Mouse (Mus musculus): ENCODE data around the gene Grtp1. TPM values are rescaled to one million over a fixed set of nuclear protein-coding genes. Genes with fewer than 3 reads are reported as not detected.

Gene Grtp1
- polyA plus RNA-seq, 1 experiment from 2014 or later: 13.8 TPM

DNA sequence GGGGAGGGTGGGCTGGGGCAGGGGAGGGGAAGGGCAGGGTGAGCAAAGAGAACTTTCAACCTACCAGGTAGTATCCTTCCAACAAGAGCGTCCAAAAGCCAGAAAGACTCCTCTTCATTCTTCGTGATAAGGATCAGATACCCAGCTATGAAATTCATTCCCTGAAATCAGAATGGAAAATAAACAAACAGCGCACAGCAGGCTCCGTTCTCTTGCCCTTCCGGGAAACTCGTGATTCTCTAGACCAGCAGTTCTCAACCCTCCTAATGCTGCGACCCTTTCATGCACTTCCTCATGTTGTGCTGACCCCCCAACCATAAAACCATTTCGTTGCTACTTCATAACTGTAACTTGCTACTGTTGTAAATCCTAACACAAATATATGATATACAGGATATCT is 13.6 kb downstream of the Grtp1 start:
- no peak for ATAC-seq
- H3K9me3 ChIP-seq (replicated peaks): no peaks in the 10 kb centered on the region
- no peaks in the 10 kb centered on the region for H3K27me3 ChIP-seq (replicated peaks)
- H3K9ac ChIP-seq: no peak overlapping the region
- no peak overlapping the region for H3K4me3 ChIP-seq
- H3K4me1 ChIP-seq: peaks cover 6% of the 10 kb centered on the region
- no peak overlapping the region for H3K4me2 ChIP-seq
- H3K27ac ChIP-seq: no peak overlapping the region
- H3K36me3 ChIP-seq: peaks cover 18% of the 10 kb centered on the region
- 74% methylated on average over 8 of the region's 8 CpGs for WGBS (ENCODE audit: insufficient replicate concordance)

DNA sequence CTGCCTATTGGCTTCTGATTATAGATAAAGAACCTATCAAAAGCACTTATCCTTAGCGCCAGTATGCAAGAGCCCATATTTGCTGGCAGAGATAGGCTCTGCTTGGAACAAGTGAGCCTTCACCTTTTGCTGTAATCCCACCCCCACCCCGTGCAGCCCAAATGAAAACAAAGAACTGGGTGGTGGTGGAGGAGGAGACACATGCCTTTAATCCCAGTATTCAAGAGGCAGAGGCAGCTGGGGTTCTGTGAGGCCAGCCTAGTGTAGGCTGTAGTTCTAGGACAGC is 18.8 kb downstream of the Grtp1 start:
- no peak overlapping the region for H3K27ac ChIP-seq
- no peaks in the 10 kb centered on the region for H3K27me3 ChIP-seq (replicated peaks)
- H3K4me2 ChIP-seq: no peak overlapping the region
- H3K4me3 ChIP-seq: no peak overlapping the region
- peaks cover 22% of the 10 kb centered on the region for H3K4me1 ChIP-seq
- H3K36me3 ChIP-seq: peaks cover 38% of the 10 kb centered on the region
- peak; percentile 50 for ATAC-seq
- no peak overlapping the region for H3K9ac ChIP-seq
- no peaks in the 10 kb centered on the region for H3K9me3 ChIP-seq (replicated peaks)
- WGBS (ENCODE audit: insufficient replicate concordance): 28% methylated on average over 2 of the region's 2 CpGs

DNA sequence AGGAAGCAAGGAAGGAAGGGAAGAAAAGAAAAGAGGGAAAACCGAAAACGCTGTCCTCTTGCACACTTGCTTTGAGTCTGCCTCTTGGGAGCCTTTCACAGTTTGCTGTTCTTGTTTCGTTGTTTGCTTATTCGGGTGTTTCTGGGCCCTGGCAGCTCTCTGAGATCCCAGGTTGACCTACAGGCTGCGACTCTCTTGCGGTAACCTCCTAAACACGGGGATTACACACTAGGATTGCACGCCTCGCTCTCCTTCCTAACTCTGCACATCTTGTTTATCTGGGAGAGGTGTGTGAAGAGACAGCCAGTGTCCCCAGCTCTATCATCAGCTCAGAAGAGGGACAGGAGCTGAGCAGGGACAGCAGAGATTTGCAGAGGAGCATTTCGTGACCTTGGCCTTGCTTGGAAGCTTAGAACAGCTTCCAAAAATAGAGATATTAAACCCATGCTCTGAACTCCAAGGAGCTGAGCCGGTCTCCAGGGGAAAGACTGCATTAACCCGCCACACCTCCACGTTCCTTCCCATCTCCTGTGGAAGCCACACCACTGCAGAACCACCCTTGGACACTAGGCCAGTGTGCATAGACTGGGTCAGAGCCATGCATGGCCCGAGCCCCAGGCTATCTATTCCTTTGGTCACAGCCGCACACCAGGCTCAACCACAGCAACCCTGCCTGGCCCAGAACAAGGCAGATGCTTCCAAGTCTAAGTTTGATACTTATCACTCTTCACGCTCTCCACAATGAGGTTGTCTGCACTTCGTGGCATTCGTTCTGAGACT is 19.3 kb downstream of the Grtp1 start:
- no peaks in the 10 kb centered on the region for H3K9me3 ChIP-seq (replicated peaks)
- H3K4me3 ChIP-seq: no peak overlapping the region
- peaks cover 44% of the 10 kb centered on the region for H3K36me3 ChIP-seq
- no peaks in the 10 kb centered on the region for H3K27me3 ChIP-seq (replicated peaks)
- WGBS (ENCODE audit: insufficient replicate concordance): 62% methylated on average over 18 of the region's 18 CpGs
- H3K4me2 ChIP-seq: no peak overlapping the region
- H3K27ac ChIP-seq: no peak overlapping the region
- no peak overlapping the region for H3K9ac ChIP-seq
- peaks cover 22% of the 10 kb centered on the region for H3K4me1 ChIP-seq
- ATAC-seq: no peak; the same call in 1 of the 2 replicates

DNA sequence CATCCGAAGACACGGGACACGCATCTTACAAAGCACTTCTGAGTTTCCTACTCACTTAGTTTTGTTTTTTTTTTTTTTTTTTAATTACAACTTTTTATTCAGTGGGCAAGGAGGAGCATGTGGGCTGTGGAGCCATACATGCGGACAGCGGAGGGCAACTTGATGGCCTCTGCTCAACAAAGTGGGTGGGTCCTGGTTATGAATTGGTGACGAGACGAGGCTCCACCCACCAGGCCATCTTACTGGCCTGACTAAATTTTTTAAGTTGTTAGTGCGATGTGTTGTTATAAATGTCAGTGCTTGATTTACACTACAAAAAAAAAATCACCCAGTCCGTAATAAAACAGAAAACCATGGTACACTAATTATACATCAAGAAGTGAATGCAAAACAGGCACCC is 20.0 kb downstream of the Grtp1 start:
- no peak overlapping the region for H3K27ac ChIP-seq

DNA sequence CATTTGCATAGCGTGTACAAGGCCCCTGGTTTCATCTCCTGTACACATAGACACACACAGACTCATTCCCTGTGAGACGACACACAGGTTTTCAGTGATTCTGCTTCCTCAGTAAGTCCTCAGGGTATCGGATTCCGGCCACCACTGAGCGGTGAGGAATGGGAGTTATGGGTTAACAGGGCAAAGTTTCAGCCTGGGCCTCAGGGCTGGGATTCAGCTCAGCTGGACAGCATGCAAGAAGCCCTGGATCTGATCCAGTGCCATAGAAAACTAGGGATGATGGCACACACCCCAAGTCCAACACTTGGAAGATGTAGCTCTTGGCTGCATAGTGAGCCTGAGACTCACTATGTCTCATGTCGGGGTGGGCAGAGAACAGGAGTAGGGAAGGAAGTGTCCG is 20.5 kb downstream of the Grtp1 start:
- peaks cover 49% of the 10 kb centered on the region for H3K36me3 ChIP-seq
- no peak overlapping the region for H3K4me3 ChIP-seq
- H3K27ac ChIP-seq: no peak overlapping the region
- no peaks in the 10 kb centered on the region for H3K27me3 ChIP-seq (replicated peaks)
- H3K9me3 ChIP-seq (replicated peaks): no peaks in the 10 kb centered on the region
- peaks cover 22% of the 10 kb centered on the region for H3K4me1 ChIP-seq
- ATAC-seq: no peak
- 67% methylated on average over 7 of the region's 7 CpGs for WGBS (ENCODE audit: insufficient replicate concordance)
- no peak overlapping the region for H3K4me2 ChIP-seq
- H3K9ac ChIP-seq: no peak overlapping the region

More for the DNA sequence above, 20.0 kb downstream of the Grtp1 start:
- Histone ChIP-seq H3K36me3 (peaks cover 49% of the 10 kb centered on the region), H3K4me3 (no peak overlapping the region), H3K9ac (no peak overlapping the region), H3K9me3 (replicated peaks) (no peaks in the 10 kb centered on the region), H3K4me1 (peaks cover 22% of the 10 kb centered on the region), H3K4me2 (no peak overlapping the region), H3K27me3 (replicated peaks) (no peaks in the 10 kb centered on the region)
- 63% methylated on average over 9 of the region's 9 CpGs for WGBS (ENCODE audit: insufficient replicate concordance)
- ATAC-seq: no peak

DNA sequence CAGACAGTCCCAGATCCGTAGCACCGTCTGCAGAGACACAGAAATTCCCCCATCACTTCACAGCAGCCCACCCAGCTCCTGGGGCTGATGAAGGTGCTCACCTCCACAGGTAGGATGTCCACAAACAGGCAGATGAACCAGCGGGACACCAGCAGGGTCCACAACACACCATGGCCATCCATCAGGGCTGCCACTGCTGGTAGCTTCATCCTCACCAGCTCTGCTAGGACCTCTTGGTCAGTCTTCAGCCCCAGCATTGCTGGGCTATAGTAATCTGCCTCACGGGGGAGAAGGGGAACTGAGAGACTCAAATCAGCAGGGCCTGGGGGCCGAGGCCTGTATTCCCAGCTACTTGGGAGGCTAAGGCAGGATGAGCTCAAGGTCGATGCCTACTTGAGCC is 20.9 kb downstream of the Grtp1 start:
- 64% methylated on average over 6 of the region's 6 CpGs for WGBS (ENCODE audit: insufficient replicate concordance)
- peaks cover 22% of the 10 kb centered on the region for H3K4me1 ChIP-seq

DNA sequence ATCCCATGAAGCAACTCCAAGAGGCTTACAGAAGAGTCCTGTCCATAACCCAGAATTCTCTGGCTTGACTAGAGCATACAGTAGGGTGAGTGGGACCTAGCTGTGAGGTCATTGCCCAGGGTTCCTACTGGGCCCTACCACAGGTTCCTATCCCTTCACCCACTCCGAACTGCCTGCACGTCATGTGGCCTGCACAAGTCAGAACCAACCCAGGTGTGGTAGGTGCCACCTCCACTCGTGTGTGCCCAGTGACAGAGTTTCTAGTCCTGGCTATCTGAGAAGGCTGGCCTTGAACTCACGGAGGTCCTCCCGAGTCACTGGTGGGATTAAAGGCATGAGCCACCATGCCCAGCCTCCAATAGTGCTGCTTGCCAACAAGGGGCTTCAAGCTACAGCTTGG is 22.3 kb downstream of the Grtp1 start:
- no peak overlapping the region for H3K9ac ChIP-seq
- no peak overlapping the region for H3K27ac ChIP-seq
- H3K4me2 ChIP-seq: no peak overlapping the region
- no peak overlapping the region for H3K4me3 ChIP-seq
- ATAC-seq: no peak
- H3K9me3 ChIP-seq (replicated peaks): no peaks in the 10 kb centered on the region
- peaks cover 58% of the 10 kb centered on the region for H3K36me3 ChIP-seq
- WGBS (ENCODE audit: insufficient replicate concordance): 86% methylated on average over 5 of the region's 5 CpGs
- H3K4me1 ChIP-seq: peaks cover 22% of the 10 kb centered on the region
- no peaks in the 10 kb centered on the region for H3K27me3 ChIP-seq (replicated peaks)

More for the DNA sequence above, 20.9 kb downstream of the Grtp1 start:
- H3K27me3 ChIP-seq (replicated peaks): no peaks in the 10 kb centered on the region
- no peak overlapping the region for H3K9ac ChIP-seq
- H3K27ac ChIP-seq: no peak overlapping the region
- H3K4me2 ChIP-seq: no peak overlapping the region
- H3K36me3 ChIP-seq: peaks cover 49% of the 10 kb centered on the region
- H3K4me3 ChIP-seq: no peak overlapping the region
- no peaks in the 10 kb centered on the region for H3K9me3 ChIP-seq (replicated peaks)
- no peak for ATAC-seq

DNA sequence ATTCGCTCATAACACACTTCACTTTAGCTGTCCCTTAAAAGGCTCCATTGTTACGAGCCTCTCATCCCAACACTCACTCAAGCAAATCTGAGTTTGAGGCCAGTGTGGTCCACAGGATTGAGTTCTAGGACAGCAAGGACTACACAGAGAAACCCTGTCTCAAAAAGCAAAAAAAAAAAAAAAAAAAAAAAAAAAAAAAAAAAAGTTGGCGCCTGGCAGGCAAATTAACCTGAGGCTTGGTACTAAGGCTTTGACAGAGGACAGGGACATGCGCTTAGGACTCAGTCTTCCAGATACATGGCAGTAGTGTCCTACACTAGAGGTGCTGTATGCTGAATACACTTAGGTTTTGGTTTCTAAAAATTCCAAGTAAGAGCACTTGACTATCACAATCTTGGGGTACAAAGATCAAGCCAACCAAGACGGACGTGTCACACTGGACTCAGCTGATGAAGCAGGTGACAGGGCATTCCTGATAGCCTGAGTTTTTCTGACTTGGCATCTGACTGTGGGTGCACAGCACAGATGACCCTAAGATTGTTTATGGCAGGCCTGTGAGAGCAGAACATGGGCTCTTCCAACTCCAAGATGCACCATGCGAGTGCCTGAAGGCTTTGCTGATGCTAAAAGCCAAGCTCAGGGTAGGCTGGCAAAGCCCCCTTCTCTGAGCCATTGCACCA is 23.1 kb downstream of the Grtp1 start:
- H3K9me3 ChIP-seq (replicated peaks): no peaks in the 10 kb centered on the region
- no peak for ATAC-seq
- no peak overlapping the region for H3K4me2 ChIP-seq
- peaks cover 67% of the 10 kb centered on the region for H3K36me3 ChIP-seq
- H3K9ac ChIP-seq: no peak overlapping the region
- H3K27me3 ChIP-seq (replicated peaks): no peaks in the 10 kb centered on the region
- H3K4me3 ChIP-seq: no peak overlapping the region
- WGBS (ENCODE audit: insufficient replicate concordance): 87% methylated on average over 7 of the region's 7 CpGs
- no peak overlapping the region for H3K27ac ChIP-seq
- H3K4me1 ChIP-seq: peaks cover 21% of the 10 kb centered on the region

DNA sequence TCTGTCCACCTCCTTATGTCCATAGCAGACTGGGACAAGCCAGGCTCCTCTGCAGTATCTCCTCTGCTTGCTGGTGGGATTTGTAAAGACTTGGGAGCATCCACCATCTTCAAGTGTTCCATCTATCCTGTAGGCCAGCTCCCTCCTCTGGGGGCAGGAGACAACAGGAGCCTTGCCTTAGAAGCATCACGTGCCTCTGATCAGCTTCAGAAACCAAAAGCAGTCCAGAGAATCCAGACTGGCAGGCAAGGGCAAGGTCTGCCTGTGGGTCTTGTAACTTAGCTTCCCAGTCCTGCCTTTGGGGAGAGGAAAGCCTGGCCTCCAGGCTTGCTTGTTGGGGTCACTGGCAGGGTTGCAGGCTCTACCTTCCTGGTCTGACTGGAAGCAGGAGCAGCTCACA is 24.8 kb downstream of the Grtp1 start:
- no peak for ATAC-seq
- no peak overlapping the region for H3K27ac ChIP-seq
- H3K36me3 ChIP-seq: peaks cover 83% of the 10 kb centered on the region

DNA sequence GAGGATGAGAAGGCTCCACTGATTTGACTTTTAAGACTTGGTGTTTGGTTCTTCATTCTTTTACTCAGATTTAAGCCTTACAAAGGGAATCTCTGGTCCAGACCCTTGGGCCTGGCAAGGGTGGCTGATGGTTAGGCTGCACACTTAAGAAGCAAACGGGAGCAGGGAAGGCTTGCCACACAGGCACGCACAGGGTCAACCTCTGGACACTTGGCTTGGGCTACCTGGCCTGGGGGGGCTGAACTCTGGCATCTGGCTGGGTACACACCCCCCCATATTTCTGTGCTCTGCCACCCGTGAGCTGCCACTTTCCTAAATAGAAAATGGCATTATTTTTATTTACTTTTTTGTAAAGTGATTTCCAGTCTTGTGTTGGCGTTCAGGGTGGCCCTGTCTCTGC is 25.6 kb downstream of the Grtp1 start:
- ATAC-seq: no peak
- Histone ChIP-seq H3K27ac (no peak overlapping the region), H3K4me1 (0 out of 2 replicates have a peak, but pooled peaks cover 4% of the 10 kb centered on the region), H3K27me3 (replicated peaks) (no peaks in the 10 kb centered on the region), H3K4me2 (no peak overlapping the region), H3K4me3 (no peak overlapping the region), H3K36me3 (peaks cover 92% of the 10 kb centered on the region), H3K9ac (no peak overlapping the region), H3K9me3 (replicated peaks) (no peaks in the 10 kb centered on the region)
- 81% methylated on average over 4 of the region's 4 CpGs for WGBS (ENCODE audit: insufficient replicate concordance)

More for the DNA sequence above, 24.8 kb downstream of the Grtp1 start:
- Histone ChIP-seq H3K4me3 (no peak overlapping the region), H3K9ac (no peak overlapping the region), H3K27me3 (replicated peaks) (no peaks in the 10 kb centered on the region), H3K4me1 (0 out of 2 replicates have a peak, but pooled peaks cover 6% of the 10 kb centered on the region), H3K9me3 (replicated peaks) (no peaks in the 10 kb centered on the region), H3K4me2 (no peak overlapping the region)
- WGBS (ENCODE audit: insufficient replicate concordance): 81% methylated on average over 1 of the region's 1 CpGs

DNA sequence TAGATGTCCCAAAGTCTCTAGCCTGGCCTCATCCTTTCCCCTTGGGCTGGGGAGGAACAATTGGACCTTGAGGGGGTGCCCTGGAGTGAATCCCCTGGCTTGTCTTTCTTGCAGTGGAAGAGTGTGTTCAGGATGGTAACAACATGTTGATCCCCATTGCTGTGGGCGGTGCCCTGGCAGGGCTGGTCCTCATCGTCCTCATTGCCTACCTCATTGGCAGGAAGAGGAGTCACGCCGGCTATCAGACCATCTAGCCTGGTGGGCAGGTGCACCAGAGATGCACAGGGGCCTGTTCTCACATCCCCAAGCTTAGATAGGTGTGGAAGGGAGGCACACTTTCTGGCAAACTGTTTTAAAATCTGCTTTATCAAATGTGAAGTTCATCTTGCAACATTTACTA is 26.1 kb downstream of the Grtp1 start:
- 79% methylated on average over 4 of the region's 4 CpGs for WGBS (ENCODE audit: insufficient replicate concordance)
- Histone ChIP-seq H3K27me3 (replicated peaks) (no peaks in the 10 kb centered on the region), H3K4me2 (no peak overlapping the region), H3K36me3 (peaks cover 97% of the 10 kb centered on the region), H3K27ac (no peak overlapping the region), H3K4me3 (no peak overlapping the region), H3K9me3 (replicated peaks) (no peaks in the 10 kb centered on the region), H3K4me1 (no peaks in the 10 kb centered on the region), H3K9ac (no peak overlapping the region)
- ATAC-seq: no peak

DNA sequence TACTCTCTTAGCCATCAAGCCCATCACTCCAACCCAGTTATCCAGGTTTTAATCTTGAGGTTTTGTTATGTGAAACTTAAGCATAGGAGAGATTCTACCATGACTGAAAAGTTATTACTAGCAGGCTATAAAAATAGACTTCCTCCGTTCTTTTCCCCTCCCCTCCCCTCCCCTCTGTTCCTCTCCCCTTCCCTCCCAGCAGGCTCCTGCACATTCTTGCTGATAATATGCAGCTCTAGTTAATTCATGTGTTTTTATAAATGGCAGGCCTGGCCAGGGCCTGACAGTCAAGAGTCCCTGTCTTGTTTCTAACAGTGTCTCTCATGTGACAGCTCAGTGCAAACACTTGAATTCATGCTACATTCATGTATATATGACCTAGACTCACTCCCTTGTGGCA is 29.9 kb downstream of the Grtp1 start:
- Histone ChIP-seq H3K27me3 (replicated peaks) (no peaks in the 10 kb centered on the region), H3K4me2 (no peak overlapping the region), H3K4me1 (no peaks in the 10 kb centered on the region), H3K9me3 (replicated peaks) (no peaks in the 10 kb centered on the region), H3K36me3 (peaks cover 100% of the 10 kb centered on the region), H3K27ac (no peak overlapping the region), H3K9ac (no peak overlapping the region), H3K4me3 (no peak overlapping the region)
- whole genome bisulfite sequencing (ENCODE audit: insufficient replicate concordance): 33% methylated on average over 1 of the region's 1 CpGs
- ATAC-seq: no peak

Data from liver, embryonic 12.5 days (tissue).